Mouse (Mus musculus): ENCODE measurements around the gene Anapc11.
A peak's percentile ranks its signal among the peaks of the same experiment; 100 is the strongest.

Anapc11 gene

GRCm38 (mm10) chr11:120606764-120607163 is 8.5 kb downstream of the Anapc11 start:
- no peak for DNase-seq (ENCODE audit: low spot score in 2 of 2)

GRCm38 (mm10) chr11:120608241-120609034 is 10.2 kb downstream of the Anapc11 start, which contains the start of gene Npb:
TSS of gene Npb (plus strand) at chr11:120608477.
- no peak for DNase-seq (ENCODE audit: low spot score in 2 of 2)

- no peak for DNase-seq (ENCODE audit: low spot score in 2 of 2)
These were observed 11.0 kb downstream of the Anapc11 start for GRCm38 (mm10) chr11:120609250-120609649.

GRCm38 (mm10) chr11:120610477-120611046 is 12.3 kb downstream of the Anapc11 start:
- DNase-seq (ENCODE audit: low spot score in 2 of 2) = no peak

- DNase-seq (ENCODE audit: low spot score in 2 of 2) = no peak
These were observed 14.5 kb downstream of the Anapc11 start for GRCm38 (mm10) chr11:120612763-120613162.

- DNase-seq (ENCODE audit: low spot score in 2 of 2) = no peak
These were observed 15.3 kb downstream of the Anapc11 start for GRCm38 (mm10) chr11:120613481-120613972.

- no peak for DNase-seq (ENCODE audit: low spot score in 2 of 2)
These were observed 15.8 kb downstream of the Anapc11 start for GRCm38 (mm10) chr11:120613976-120614375.

GRCm38 (mm10) chr11:120615167-120615566 is 16.9 kb downstream of the Anapc11 start:
- DNase-seq (ENCODE audit: low spot score in 2 of 2) = no peak

- no peak for DNase-seq (ENCODE audit: low spot score in 2 of 2)
These were observed 17.5 kb downstream of the Anapc11 start for GRCm38 (mm10) chr11:120615606-120616203.

- DNase-seq (ENCODE audit: low spot score in 2 of 2) = no peak
These were observed 18.5 kb downstream of the Anapc11 start for GRCm38 (mm10) chr11:120616617-120617294.

GRCm38 (mm10) chr11:120617519-120618112 is 19.4 kb downstream of the Anapc11 start, which contains the start of gene Pcyt2:
TSS of gene Pcyt2 (minus strand) at chr11:120617936.
- peak; percentile 76 to 90 for DNase-seq (ENCODE audit: low spot score in 2 of 2)

- DNase-seq (ENCODE audit: low spot score in 2 of 2) = no peak
These were observed 20.7 kb downstream of the Anapc11 start for GRCm38 (mm10) chr11:120618619-120619535.

- DNase-seq (ENCODE audit: low spot score in 2 of 2) = no peak
These were observed 22.0 kb downstream of the Anapc11 start for GRCm38 (mm10) chr11:120620195-120620594.

GRCm38 (mm10) chr11:120622805-120623204 is 24.6 kb downstream of the Anapc11 start:
- DNase-seq (ENCODE audit: low spot score in 2 of 2) = no peak

GRCm38 (mm10) chr11:120623961-120624679 is 25.9 kb downstream of the Anapc11 start:
- DNase-seq (ENCODE audit: low spot score in 2 of 2) = peak in 1 of 2 experiments; percentile 65

GRCm38 (mm10) chr11:120624680-120625111 is 26.5 kb downstream of the Anapc11 start:
- DNase-seq (ENCODE audit: low spot score in 2 of 2) = peak in 1 of 2 experiments; percentile 84

- no peak for DNase-seq (ENCODE audit: low spot score in 2 of 2)
These were observed 27.0 kb downstream of the Anapc11 start, which contains the start of gene Sirt7 for GRCm38 (mm10) chr11:120625152-120625775. TSS of gene Sirt7 (minus strand) at chr11:120625240.

- DNase-seq (ENCODE audit: low spot score in 2 of 2) = no peak
These were observed 28.7 kb downstream of the Anapc11 start for GRCm38 (mm10) chr11:120626785-120627467.
